In genomic region chr5:125041578-125041977, GRCm38 (mm10) we compare ENCODE assay signal across 27 mouse cellular contexts. TPM values are rescaled to one million over a fixed set of nuclear protein-coding genes. Genes with fewer than 3 reads are reported as not detected.
DNase-seq lines count a peak whose midpoint lies in the region; ATAC-seq and TF ChIP-seq lines count a peak whose summit lies in the region.
"Had no signal": no experiment of that assay in that cellular context is flagged by ENCODE, and none has a peak within 500 bp of the region (broad histone marks: within the 10 kb centered on the region; RNA-seq: fewer than 3 reads in every experiment).

No protein-coding gene starts in this region.

- H3K27me3 ChIP-seq in heart, embryonic 10.5 days (ENCODE audit: insufficient read depth, poor library complexity, severe bottlenecking), result peaks cover 5% of the 10 kb centered on the region; the same call in 1 of the 2 replicates
- H3K27me3 ChIP-seq in limb, embryonic 15.5 days, result no peaks in the 10 kb centered on the region
- H3K27me3 ChIP-seq in limb, embryonic 10.5 days (ENCODE audit: low read depth, poor library complexity, severe bottlenecking), result no peaks in the 10 kb centered on the region
- H3K27me3 ChIP-seq in testis, adult 2 months (ENCODE audit: control insufficient read depth, insufficient read depth, low read length), result no peaks in the 10 kb centered on the region
- no peaks in the 10 kb centered on the region for H3K27me3 ChIP-seq in liver, embryonic 11.5 days (replicated peaks; ENCODE audit: control insufficient read depth, insufficient read depth, low read length)
- H3K27me3 ChIP-seq: embryonic facial prominence, embryonic 12.5 days; heart, embryonic 13.5 days; limb, embryonic 13.5 days; liver, embryonic 13.5 days had no signal

- no peak for DNase-seq in heart, embryonic 10.5 days (ENCODE audit: low spot score)
- DNase-seq in heart, adult 9 months (ENCODE audit: low spot score in 2 of 2), result no peak
- no peak for DNase-seq in limb, embryonic 10.5 days (ENCODE audit: low spot score)
- DNase-seq in testis, postnatal 10 days (ENCODE audit: low spot score), result no peak
- DNase-seq in liver, embryonic 11.5 days (ENCODE audit: low spot score), result no peak
- DNase-seq: adrenal gland, postnatal 14 days; cerebellum, adult 11-12 months; cerebellum, adult 9-11 months; embryo, embryonic 11 days; forebrain, postnatal 0 days; gastrocnemius, postnatal 25 days; heart, adult 18-20 months; heart, postnatal 10 days; kidney, postnatal 25 days; liver, embryonic 13.5 days; lung, adult 18-20 months had no signal

- no peak for ATAC-seq in limb, embryonic 15.5 days (ENCODE audit: insufficient number of reproducible peaks, low FRiP score, low TSS enrichment, low read depth)
- ATAC-seq in liver, embryonic 11.5 days (replicated peaks; ENCODE audit: low FRiP score), result no peak
- ATAC-seq: CD4-positive, CD25-positive, alpha-beta regulatory T cell, adult 4 months; forebrain, postnatal 0 days; intestine, postnatal 0 days; midbrain, embryonic 16.5 days had no signal

- peaks cover 94% of the 10 kb centered on the region for H3K36me3 ChIP-seq in heart, embryonic 10.5 days
- peaks cover 89% of the 10 kb centered on the region for H3K36me3 ChIP-seq in limb, embryonic 15.5 days
- H3K36me3 ChIP-seq in limb, embryonic 10.5 days, result peaks cover 99% of the 10 kb centered on the region
- H3K36me3 ChIP-seq in testis, adult 2 months (ENCODE audit: control insufficient read depth, insufficient read depth, low read length), result no peaks in the 10 kb centered on the region
- H3K36me3 ChIP-seq in liver, embryonic 11.5 days (ENCODE audit: control insufficient read depth, insufficient read depth, low read length), result peaks cover 15% of the 10 kb centered on the region; the same call in 1 of the 2 replicates

- no peaks in the 10 kb centered on the region for H3K9me3 ChIP-seq in heart, embryonic 10.5 days
- no peaks in the 10 kb centered on the region for H3K9me3 ChIP-seq in limb, embryonic 15.5 days
- H3K9me3 ChIP-seq in limb, embryonic 10.5 days (replicated peaks), result no peaks in the 10 kb centered on the region
- H3K9me3 ChIP-seq in liver, embryonic 11.5 days (ENCODE audit: control insufficient read depth, low read length), result no peaks in the 10 kb centered on the region
- H3K9me3 ChIP-seq: embryonic facial prominence, embryonic 12.5 days; forebrain, embryonic 10.5 days; heart, embryonic 13.5 days; limb, embryonic 13.5 days; liver, embryonic 13.5 days had no signal

- no peak overlapping the region for H3K4me3 ChIP-seq in heart, embryonic 10.5 days
- no peak overlapping the region for H3K4me3 ChIP-seq in limb, embryonic 15.5 days
- H3K4me3 ChIP-seq in limb, embryonic 10.5 days, result no peak overlapping the region
- peak overlapping the region; percentile 49 for H3K4me3 ChIP-seq in testis, adult 2 months (ENCODE audit: control insufficient read depth, low read depth, low read length)
- no peak overlapping the region for H3K4me3 ChIP-seq in liver, embryonic 11.5 days (ENCODE audit: low read depth, low read length)
- H3K4me3 ChIP-seq: embryonic facial prominence, embryonic 12.5 days; forebrain, embryonic 10.5 days; heart, embryonic 13.5 days; limb, embryonic 13.5 days; liver, embryonic 13.5 days had no signal

- H3K9ac ChIP-seq in limb, embryonic 15.5 days, result no peak overlapping the region
- no peak overlapping the region for H3K9ac ChIP-seq in liver, embryonic 11.5 days (ENCODE audit: low read depth, low read length)
- H3K9ac ChIP-seq: embryonic facial prominence, embryonic 12.5 days; forebrain, postnatal 0 days; heart, embryonic 13.5 days; hindbrain, embryonic 14.5 days; limb, embryonic 13.5 days; liver, embryonic 13.5 days had no signal

- 0 out of 2 replicates have a peak overlapping the region, but pooled peaks have one; percentile 23 for H3K27ac ChIP-seq in heart, embryonic 10.5 days
- peak overlapping the region; percentile 59; the same call in 1 of the 2 replicates for H3K27ac ChIP-seq in limb, embryonic 15.5 days
- H3K27ac ChIP-seq in limb, embryonic 10.5 days, result no peak overlapping the region
- H3K27ac ChIP-seq in testis, adult 2 months (ENCODE audit: control insufficient read depth, insufficient read depth, low read depth, low read length), result no peak overlapping the region
- H3K27ac ChIP-seq in liver, embryonic 11.5 days (ENCODE audit: low read depth, low read length), result no peak overlapping the region
- H3K27ac ChIP-seq: embryonic facial prominence, embryonic 12.5 days; heart, embryonic 13.5 days; hindbrain, embryonic 14.5 days; limb, embryonic 13.5 days; liver, embryonic 13.5 days had no signal

- WGBS in heart, embryonic 10.5 days, result 93% methylated on average over 9 of the region's 9 CpGs
- 83% methylated on average over 9 of the region's 9 CpGs for WGBS in limb, embryonic 15.5 days
- 87% methylated on average over 9 of the region's 9 CpGs for WGBS in limb, embryonic 10.5 days
- WGBS in liver, embryonic 11.5 days, result 88% methylated on average over 9 of the region's 9 CpGs

- peaks cover 45% of the 10 kb centered on the region for H3K4me1 ChIP-seq in heart, embryonic 10.5 days
- peaks cover 31% of the 10 kb centered on the region for H3K4me1 ChIP-seq in limb, embryonic 15.5 days
- peaks cover 3% of the 10 kb centered on the region; the same call in 1 of the 2 replicates for H3K4me1 ChIP-seq in limb, embryonic 10.5 days
- peaks cover 27% of the 10 kb centered on the region for H3K4me1 ChIP-seq in testis, adult 2 months (ENCODE audit: control insufficient read depth, insufficient read depth, low read length)
- H3K4me1 ChIP-seq in liver, embryonic 11.5 days (replicated peaks; ENCODE audit: control insufficient read depth, insufficient read depth, low read length), result no peaks in the 10 kb centered on the region

- no peak overlapping the region for H3K4me2 ChIP-seq in limb, embryonic 15.5 days
- no peak overlapping the region for H3K4me2 ChIP-seq in liver, embryonic 11.5 days
- H3K4me2 ChIP-seq: embryonic facial prominence, embryonic 12.5 days; heart, embryonic 13.5 days; hindbrain, embryonic 14.5 days; limb, embryonic 13.5 days; liver, embryonic 13.5 days; midbrain, embryonic 11.5 days had no signal

- no peak for TF ChIP-seq POLR2A in testis, adult 2 months (IDR thresholded peaks at IDR 0.05; ENCODE audit: control insufficient read depth, low read depth, low read length)

- no peak for TF ChIP-seq CTCF in testis, adult 2 months (IDR thresholded peaks at IDR 0.05; ENCODE audit: control insufficient read depth, insufficient read depth, insufficient replicate concordance, low read depth, low read length)

RNA-seq across cellular contexts. Expression of gene Rflna, which starts 38.6 kb away (rescaled TPM):
- 1.1 and 2.6 TPM in 2 replicates for polyA plus RNA-seq in heart, embryonic 10.5 days (2016; fragmentation: Nextera tagmentation; extraction: Ambion mirVana)
- polyA plus RNA-seq in limb, embryonic 15.5 days (2015; fragmentation: Nextera tagmentation; extraction: Ambion mirVana), result 36.9 and 40.7 TPM in 2 replicates
- polyA plus RNA-seq in limb, embryonic 10.5 days (2016; fragmentation: Nextera tagmentation; extraction: Ambion mirVana), result 1.1 and 4.5 TPM in 2 replicates
- polyA plus RNA-seq in testis, adult 2 months (2012; rRNA removed), result 0.19 and 0.76 TPM in 2 replicates
- polyA plus RNA-seq in liver, embryonic 11.5 days (2014; fragmentation: Nextera tagmentation; extraction: Ambion mirVana), result 0.66 and 1.0 TPM in 2 replicates
- polyA plus RNA-seq: CD4-positive, CD25-positive, alpha-beta regulatory T cell, adult 4 months had no signal

Comparison
In these comparisons a context has a peak if more than half of its experiments do, and no peak if none do; other contexts are left out.
1. H3K27ac ChIP-seq: peak in heart, embryonic 10.5 days (single experiment) and limb, embryonic 15.5 days (single experiment); none in limb, embryonic 10.5 days (single experiment), testis, adult 2 months (single experiment) and liver, embryonic 11.5 days (single experiment).